Mouse (Mus musculus): Measurements from ENCODE around the gene Mamstr. TPM values are rescaled to one million over a fixed set of nuclear protein-coding genes. Genes with fewer than 3 reads are reported as not detected.
A peak's percentile ranks its signal among the peaks of the same experiment; 100 is the strongest.
"Not testable (repeated sequence)": the region's sequence is repeated elsewhere in the genome, so short reads cannot be mapped to it uniquely, and the experiment has no call there.

Mamstr gene
- polyA plus RNA-seq, 1 experiment from 2014 or later: 4.3 TPM

- Histone ChIP-seq H3K4me2 (ENCODE audit: low read length) (peak overlapping the region; percentile 32), H3K27ac (replicated peaks; ENCODE audit: low read depth, low read length) (no peak overlapping the region), H3K27me3 (ENCODE audit: control insufficient read depth, insufficient read depth, low read length) (no peaks in the 10 kb centered on the region), H3K36me3 (ENCODE audit: control insufficient read depth, insufficient read depth, low read length) (no peaks in the 10 kb centered on the region), H3K4me3 (replicated peaks; ENCODE audit: low read depth, low read length) (no peak overlapping the region), H3K9me3 (ENCODE audit: control insufficient read depth, low read length) (no peaks in the 10 kb centered on the region), H3K4me1 (ENCODE audit: control insufficient read depth, insufficient read depth, low read length) (no peaks in the 10 kb centered on the region), H3K9ac (replicated peaks; ENCODE audit: low read length) (no peak overlapping the region; the same call in 1 of the 2 replicates)
- no peak for ATAC-seq (ENCODE audit: low FRiP score, low TSS enrichment)
- DNase-seq: peak; percentile 50
- 29% methylated on average over 17 of the region's 17 CpGs for WGBS
Measured at GRCm38 (mm10) chr7:45654424-45655047, 14.8 kb downstream of the Mamstr start.

- H3K27ac ChIP-seq (replicated peaks; ENCODE audit: low read depth, low read length): no peak overlapping the region
- no peak for ATAC-seq (ENCODE audit: low FRiP score, low TSS enrichment)
Measured at GRCm38 (mm10) chr7:45660746-45661478, 21.1 kb downstream of the Mamstr start.

GRCm38 (mm10) chr7:45661702-45662101, 21.9 kb downstream of the Mamstr start:
- H3K9ac ChIP-seq (replicated peaks; ENCODE audit: low read length); H3K4me2 ChIP-seq (ENCODE audit: low read length); H3K27ac ChIP-seq (replicated peaks; ENCODE audit: low read depth, low read length); ATAC-seq (ENCODE audit: low FRiP score, low TSS enrichment); H3K36me3 ChIP-seq (ENCODE audit: control insufficient read depth, insufficient read depth, low read length); H3K4me1 ChIP-seq (ENCODE audit: control insufficient read depth, insufficient read depth, low read length); H3K27me3 ChIP-seq (ENCODE audit: control insufficient read depth, insufficient read depth, low read length); H3K4me3 ChIP-seq (replicated peaks; ENCODE audit: low read depth, low read length); DNase-seq; H3K9me3 ChIP-seq (ENCODE audit: control insufficient read depth, low read length): not testable (repeated sequence)
- 93% methylated on average over 6 of the region's 6 CpGs for WGBS

More at GRCm38 (mm10) chr7:45660746-45661478, 21.1 kb downstream of the Mamstr start:
- Histone ChIP-seq H3K4me3 (replicated peaks; ENCODE audit: low read depth, low read length) (no peak overlapping the region), H3K4me1 (ENCODE audit: control insufficient read depth, insufficient read depth, low read length) (no peaks in the 10 kb centered on the region), H3K9ac (replicated peaks; ENCODE audit: low read length) (no peak overlapping the region), H3K9me3 (ENCODE audit: control insufficient read depth, low read length) (no peaks in the 10 kb centered on the region), H3K27me3 (ENCODE audit: control insufficient read depth, insufficient read depth, low read length) (no peaks in the 10 kb centered on the region), H3K36me3 (ENCODE audit: control insufficient read depth, insufficient read depth, low read length) (no peaks in the 10 kb centered on the region), H3K4me2 (ENCODE audit: low read length) (no peak overlapping the region)
- 83% methylated on average over 11 of the region's 11 CpGs for WGBS
- no peak for DNase-seq

GRCm38 (mm10) chr7:45665303-45666138, 25.7 kb downstream of the Mamstr start:
- no peaks in the 10 kb centered on the region for H3K9me3 ChIP-seq (ENCODE audit: control insufficient read depth, low read length)
- no peak overlapping the region for H3K9ac ChIP-seq (replicated peaks; ENCODE audit: low read length)
- no peak overlapping the region for H3K4me2 ChIP-seq (ENCODE audit: low read length)
- DNase-seq (no peak), ATAC-seq (ENCODE audit: low FRiP score, low TSS enrichment) (no peak)
- H3K27me3 ChIP-seq (ENCODE audit: control insufficient read depth, insufficient read depth, low read length): no peaks in the 10 kb centered on the region
- H3K27ac ChIP-seq (replicated peaks; ENCODE audit: low read depth, low read length): no peak overlapping the region
- no peak overlapping the region for H3K4me3 ChIP-seq (replicated peaks; ENCODE audit: low read depth, low read length)
- 60% methylated on average over 13 of the region's 13 CpGs for WGBS
- no peaks in the 10 kb centered on the region for H3K36me3 ChIP-seq (ENCODE audit: control insufficient read depth, insufficient read depth, low read length)
- H3K4me1 ChIP-seq (ENCODE audit: control insufficient read depth, insufficient read depth, low read length): no peaks in the 10 kb centered on the region

GRCm38 (mm10) chr7:45666161-45666560, 26.4 kb downstream of the Mamstr start, which contains the start of gene Fut2:
TSS of gene Fut2 (minus strand) at chr7:45666394.
- ATAC-seq (ENCODE audit: low FRiP score, low TSS enrichment) (no peak), DNase-seq (no peak)
- H3K36me3 ChIP-seq (ENCODE audit: control insufficient read depth, insufficient read depth, low read length): no peaks in the 10 kb centered on the region
- H3K9me3 ChIP-seq (ENCODE audit: control insufficient read depth, low read length): no peaks in the 10 kb centered on the region
- no peak within 1 kb of the TSS for H3K4me2 ChIP-seq (ENCODE audit: low read length)
- 86% methylated on average over 7 of the region's 7 CpGs for WGBS
- H3K27me3 ChIP-seq (ENCODE audit: control insufficient read depth, insufficient read depth, low read length): no peaks in the 10 kb centered on the region
- H3K4me3 ChIP-seq (replicated peaks; ENCODE audit: low read depth, low read length): no peak within 1 kb of the TSS
- no peaks in the 10 kb centered on the region for H3K4me1 ChIP-seq (ENCODE audit: control insufficient read depth, insufficient read depth, low read length)
- H3K27ac ChIP-seq (replicated peaks; ENCODE audit: low read depth, low read length): no peak within 1 kb of the TSS
- no peak within 1 kb of the TSS for H3K9ac ChIP-seq (replicated peaks; ENCODE audit: low read length)

- Histone ChIP-seq H3K9me3 (ENCODE audit: control insufficient read depth, low read length) (no peaks in the 10 kb centered on the region), H3K36me3 (ENCODE audit: control insufficient read depth, insufficient read depth, low read length) (no peaks in the 10 kb centered on the region), H3K4me1 (ENCODE audit: control insufficient read depth, insufficient read depth, low read length) (no peaks in the 10 kb centered on the region), H3K4me3 (replicated peaks; ENCODE audit: low read depth, low read length) (no peak overlapping the region), H3K9ac (replicated peaks; ENCODE audit: low read length) (no peak overlapping the region), H3K27me3 (ENCODE audit: control insufficient read depth, insufficient read depth, low read length) (no peaks in the 10 kb centered on the region), H3K4me2 (ENCODE audit: low read length) (no peak overlapping the region), H3K27ac (replicated peaks; ENCODE audit: low read depth, low read length) (no peak overlapping the region)
- ATAC-seq (ENCODE audit: low FRiP score, low TSS enrichment) (no peak), DNase-seq (peak; percentile 42)
- WGBS: 67% methylated on average over 14 of the region's 14 CpGs
Measured at GRCm38 (mm10) chr7:45667761-45668160, 28.0 kb downstream of the Mamstr start.

GRCm38 (mm10) chr7:45668921-45669320, 29.1 kb downstream of the Mamstr start:
- 95% methylated on average over 9 of the region's 9 CpGs for WGBS
- ATAC-seq (ENCODE audit: low FRiP score, low TSS enrichment): no peak

GRCm38 (mm10) chr7:45677627-45678295, 38.0 kb downstream of the Mamstr start:
- no peaks in the 10 kb centered on the region for H3K27me3 ChIP-seq (ENCODE audit: control insufficient read depth, insufficient read depth, low read length)
- H3K4me2 ChIP-seq (ENCODE audit: low read length): no peak overlapping the region
- H3K27ac ChIP-seq (replicated peaks; ENCODE audit: low read depth, low read length): no peak overlapping the region
- DNase-seq (no peak), ATAC-seq (ENCODE audit: low FRiP score, low TSS enrichment) (no peak)
- no peaks in the 10 kb centered on the region for H3K36me3 ChIP-seq (ENCODE audit: control insufficient read depth, insufficient read depth, low read length)
- H3K9ac ChIP-seq (replicated peaks; ENCODE audit: low read length): no peak overlapping the region
- H3K9me3 ChIP-seq (ENCODE audit: control insufficient read depth, low read length): no peaks in the 10 kb centered on the region
- H3K4me3 ChIP-seq (replicated peaks; ENCODE audit: low read depth, low read length): no peak overlapping the region
- WGBS: 79% methylated on average over 7 of the region's 7 CpGs
- H3K4me1 ChIP-seq (ENCODE audit: control insufficient read depth, insufficient read depth, low read length): no peaks in the 10 kb centered on the region

More at GRCm38 (mm10) chr7:45668921-45669320, 29.1 kb downstream of the Mamstr start:
- Histone ChIP-seq H3K9ac (replicated peaks; ENCODE audit: low read length) (no peak overlapping the region), H3K4me1 (ENCODE audit: control insufficient read depth, insufficient read depth, low read length) (no peaks in the 10 kb centered on the region), H3K27ac (replicated peaks; ENCODE audit: low read depth, low read length) (no peak overlapping the region), H3K4me3 (replicated peaks; ENCODE audit: low read depth, low read length) (no peak overlapping the region), H3K27me3 (ENCODE audit: control insufficient read depth, insufficient read depth, low read length) (no peaks in the 10 kb centered on the region), H3K36me3 (ENCODE audit: control insufficient read depth, insufficient read depth, low read length) (no peaks in the 10 kb centered on the region), H3K4me2 (ENCODE audit: low read length) (no peak overlapping the region), H3K9me3 (ENCODE audit: control insufficient read depth, low read length) (no peaks in the 10 kb centered on the region)
- no peak for DNase-seq

All from midbrain, embryonic 14.5 days (tissue).